Mouse (Mus musculus) layer of hippocampus, adult 11-12 months (tissue): Measurements from ENCODE around the gene Trim17.

Experiments used
- DNase-seq: peaks from one replicate; pipeline ENCODE4 v3.0.0; 2022; ENCODE audit warnings: low spot score

The Trim17 gene

DNA sequence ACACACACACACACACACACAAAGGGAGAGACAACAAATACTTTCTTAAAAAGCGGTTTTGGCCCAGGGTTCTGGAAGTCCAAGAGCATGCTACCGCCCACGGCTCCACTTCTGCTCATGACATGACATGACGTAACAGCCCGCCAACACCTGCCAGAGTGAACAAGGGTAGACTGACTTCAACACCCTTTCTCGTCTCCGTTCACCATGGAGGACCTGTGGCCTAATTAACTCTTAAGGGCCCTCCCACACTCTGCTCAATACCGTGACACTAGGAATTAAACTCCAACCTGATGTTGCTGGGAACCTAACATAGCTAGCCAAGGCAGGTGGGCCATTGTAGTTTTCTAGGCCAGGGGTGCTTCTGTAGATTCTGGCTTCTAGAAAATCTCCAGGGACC is 14.5 kb downstream of the Trim17 start:
- DNase-seq = no peak

DNA sequence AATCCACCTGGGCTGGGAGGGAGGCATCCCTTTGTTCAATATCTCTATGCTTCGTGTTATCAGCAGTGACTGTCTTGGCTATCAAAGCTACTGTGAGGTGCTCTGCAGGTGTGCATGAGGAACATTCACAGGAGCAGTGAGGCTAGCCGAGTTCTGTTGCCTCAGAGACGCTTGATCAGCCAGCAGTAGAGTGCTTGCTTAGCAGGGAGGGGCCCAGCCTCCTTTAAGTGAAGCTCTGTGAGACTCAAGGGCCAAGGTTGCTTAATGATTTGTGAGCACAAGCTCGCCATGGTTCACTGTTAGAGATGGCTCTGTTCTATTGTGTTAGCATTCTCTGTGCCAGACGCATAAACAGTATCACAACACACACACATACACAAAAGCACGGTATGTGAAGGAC is 15.2 kb downstream of the Trim17 start:
- no peak for DNase-seq

DNA sequence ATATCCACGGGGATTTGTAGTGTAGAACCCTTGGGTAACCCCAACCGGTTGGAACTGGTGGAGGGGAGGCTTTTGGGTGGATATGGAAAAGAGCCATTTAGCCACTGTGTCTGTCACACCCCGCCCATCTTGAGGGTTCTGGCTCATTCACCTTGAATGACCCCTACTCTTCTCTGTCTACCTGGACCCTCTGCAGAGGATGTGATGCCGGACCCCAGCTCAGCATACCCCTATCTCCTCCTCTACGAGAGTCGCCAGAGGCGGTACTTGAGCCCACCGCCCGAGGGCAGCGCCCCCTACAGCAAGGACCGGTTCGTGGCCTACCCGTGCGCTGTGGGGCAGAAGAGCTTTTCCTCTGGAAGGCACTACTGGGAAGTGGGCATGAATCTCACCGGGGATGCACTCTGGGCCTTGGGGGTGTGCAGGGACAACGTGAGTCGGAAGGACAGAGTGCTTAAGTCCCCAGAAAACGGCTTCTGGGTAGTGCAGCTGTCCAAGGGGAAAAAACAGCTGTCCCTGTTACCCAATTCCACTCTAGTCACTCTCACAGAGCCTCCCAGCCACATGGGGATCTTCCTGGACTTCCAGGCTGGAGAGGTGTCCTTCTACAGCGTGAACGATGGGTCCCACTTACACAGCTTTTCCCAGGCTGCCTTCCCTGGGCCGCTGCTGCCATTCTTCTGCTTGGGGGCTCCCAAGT is 16.5 kb downstream of the Trim17 start:
- DNase-seq = no peak

DNA sequence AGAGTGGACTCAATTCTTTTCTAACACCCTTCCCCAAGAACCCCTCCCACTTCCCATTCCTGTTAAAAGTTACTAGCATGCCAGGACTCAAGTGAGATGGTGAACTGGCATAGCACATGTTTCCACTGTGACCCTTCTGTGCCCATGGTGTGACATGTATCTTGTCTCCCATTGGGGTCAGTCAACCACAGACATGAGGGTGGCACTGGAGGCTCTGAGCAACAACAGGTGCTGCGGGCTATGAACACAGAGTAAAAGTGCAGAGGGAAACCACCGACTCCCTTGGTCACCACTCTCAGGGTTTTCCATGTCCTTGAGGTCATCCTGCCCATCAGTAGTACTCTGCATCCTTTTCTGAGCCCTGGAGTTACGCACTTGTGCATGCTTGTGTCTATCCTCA is 17.3 kb downstream of the Trim17 start:
- DNase-seq = no peak

GRCm38 (mm10) chr11:58974414-58974813 is 19.9 kb downstream of the Trim17 start:
- DNase-seq = no peak

DNA sequence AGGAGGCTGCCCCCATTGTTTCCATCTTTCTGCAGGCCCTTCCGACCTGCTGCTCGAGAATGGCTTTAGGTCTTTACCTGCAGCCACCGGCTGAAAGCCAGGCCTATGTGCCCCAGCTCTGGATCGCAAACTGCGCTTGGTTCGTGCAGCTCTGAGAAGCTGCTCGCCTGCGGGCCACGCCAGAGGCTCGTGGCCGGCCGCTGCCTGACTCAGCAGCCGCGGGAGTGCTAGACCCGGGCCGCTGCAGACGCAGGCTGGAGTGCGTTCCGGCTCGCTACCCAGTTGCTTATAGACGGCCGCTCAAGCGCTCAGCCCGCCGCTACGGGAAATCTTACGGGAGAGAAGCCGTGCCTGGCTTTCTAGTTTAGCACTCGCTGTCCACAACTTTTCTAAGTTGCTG is 22.7 kb downstream of the Trim17 start:
- no peak for DNase-seq

DNA sequence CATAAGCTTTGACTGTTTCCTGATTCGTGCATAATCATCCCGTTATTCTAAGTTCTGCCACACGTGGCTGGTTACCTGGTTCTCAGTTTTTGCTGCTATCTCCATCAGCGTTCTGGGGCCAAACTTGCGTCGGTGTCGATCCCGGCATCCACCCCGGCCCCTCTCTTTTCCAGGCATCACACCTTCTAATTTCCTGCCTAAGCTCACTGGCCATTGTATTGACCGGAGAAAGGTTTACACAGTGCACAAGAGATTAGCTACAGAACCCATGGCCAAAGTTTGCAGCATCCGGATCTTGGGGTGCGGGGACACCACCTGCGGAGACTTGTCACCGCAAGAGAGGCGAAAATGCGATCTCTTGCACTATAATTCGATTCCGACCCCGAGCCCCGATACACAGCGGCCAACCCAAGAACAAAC is 23.1 kb downstream of the Trim17 start:
- no peak for DNase-seq

- DNase-seq = peak; percentile 60
Measured at GRCm38 (mm10) chr11:58978027-58978705, 23.7 kb downstream of the Trim17 start, which contains the start of gene Trim11. Gene Trim11 (plus strand): TSS chr11:58978093.

DNA sequence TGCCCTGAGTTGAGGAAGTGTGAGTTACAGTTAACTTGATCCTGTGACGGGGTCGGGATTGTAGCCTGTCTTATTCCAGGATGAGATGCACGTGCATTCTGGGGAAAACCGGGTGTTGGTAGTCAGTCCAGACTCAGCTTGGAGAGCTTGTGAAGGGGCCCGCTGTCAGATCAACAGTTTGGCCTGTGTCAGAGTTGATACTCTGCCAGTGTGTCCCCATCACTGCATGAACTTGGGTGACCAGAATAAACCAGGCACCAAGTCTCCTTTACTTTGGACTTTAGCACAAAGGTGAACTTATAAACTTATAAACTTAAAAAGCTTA is 24.2 kb downstream of the Trim17 start:
- no peak for DNase-seq

DNA sequence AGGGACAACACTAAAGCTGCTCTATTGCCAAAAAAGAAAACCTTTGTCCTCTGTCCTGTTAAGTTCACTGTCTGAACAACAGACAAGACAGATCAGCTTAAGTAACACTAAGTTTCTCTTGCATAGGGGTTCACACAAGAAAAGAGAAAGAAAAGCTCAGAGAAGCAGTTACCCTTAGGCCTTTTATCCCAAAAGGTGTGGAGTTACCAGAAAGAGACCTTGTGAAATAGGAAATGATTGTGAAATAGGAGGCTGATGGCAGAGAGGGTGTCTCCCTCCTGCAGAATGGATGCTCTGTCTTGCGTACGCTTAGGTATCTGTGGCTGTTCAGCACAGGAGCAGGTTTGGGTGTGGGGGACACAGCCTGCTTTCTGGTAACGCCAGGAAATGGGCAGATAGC is 24.7 kb downstream of the Trim17 start:
- DNase-seq = no peak

GRCm38 (mm10) chr11:58979661-58980060 is 25.2 kb downstream of the Trim17 start:
- DNase-seq = no peak

DNA sequence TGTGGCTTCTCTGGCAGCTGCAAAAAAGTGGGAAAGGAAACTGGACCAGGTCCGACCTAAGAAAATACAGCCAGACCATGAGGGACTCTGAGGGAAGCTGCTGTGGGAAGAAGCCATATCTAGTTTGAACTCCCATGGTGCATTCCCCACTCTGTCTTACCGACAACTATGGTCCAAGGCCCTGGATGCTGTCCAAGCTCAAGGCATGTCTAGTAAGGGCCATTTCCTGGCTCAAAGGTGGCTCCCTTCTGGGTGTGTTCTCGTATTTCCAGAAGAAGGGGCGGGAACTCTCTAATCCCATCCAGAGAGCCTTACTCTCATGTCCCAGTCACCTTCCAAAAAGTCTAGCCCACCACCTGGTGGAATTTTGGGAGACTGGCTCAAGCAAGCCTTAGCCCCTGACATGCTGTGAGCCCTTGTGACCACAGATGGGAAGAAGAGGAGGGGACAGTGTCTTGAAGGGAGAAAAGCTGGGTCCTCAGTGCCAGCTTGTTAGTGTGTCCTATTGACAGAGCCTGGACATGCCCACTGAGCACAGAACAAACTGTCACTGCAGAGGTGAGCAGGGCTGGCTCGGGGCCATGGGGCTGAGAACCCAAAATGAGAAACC is 26.0 kb downstream of the Trim17 start:
- DNase-seq = no peak

DNA sequence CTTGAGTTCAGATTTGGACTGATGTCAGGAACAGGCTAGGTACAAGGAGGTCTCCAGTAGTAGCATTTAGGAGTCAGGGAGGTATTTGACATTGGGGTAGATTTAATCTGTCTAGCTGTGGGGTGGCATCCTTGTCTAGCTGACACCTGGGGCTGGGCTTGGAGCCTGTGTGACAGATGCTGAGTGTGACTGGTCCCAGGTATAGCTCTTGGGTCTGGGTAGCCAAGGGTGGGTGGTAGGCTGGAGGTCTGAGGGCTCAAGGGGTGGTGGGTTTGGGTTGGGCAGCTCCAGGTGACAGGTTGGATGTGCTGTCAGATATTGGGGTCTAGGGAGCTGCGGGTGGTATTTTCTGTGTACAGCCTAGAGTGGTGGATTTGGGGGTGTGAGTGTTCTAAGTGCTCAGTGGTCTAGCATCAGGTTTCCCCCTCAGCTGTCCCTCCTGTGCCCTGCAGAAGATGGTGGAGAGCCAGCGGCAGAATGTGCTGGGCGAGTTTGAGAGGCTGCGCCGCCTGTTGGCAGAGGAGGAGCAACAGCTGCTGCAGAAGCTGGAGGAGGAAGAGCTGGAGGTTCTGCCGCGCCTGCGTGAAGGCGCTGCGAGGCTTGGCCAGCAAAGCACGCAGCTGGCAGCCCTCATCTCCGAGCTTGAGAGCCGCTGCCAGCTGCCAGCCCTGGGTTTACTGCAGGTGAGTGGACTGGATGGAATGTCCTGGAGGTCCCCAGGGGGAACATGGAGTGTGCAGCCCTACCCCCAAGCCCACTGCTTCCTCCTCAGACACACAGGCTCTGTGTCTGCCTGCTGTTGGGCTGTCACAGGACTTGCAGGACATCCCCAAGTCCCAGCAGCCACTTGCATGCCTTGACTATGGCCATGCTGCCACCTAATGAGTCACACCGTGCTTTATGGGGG is 27.3 kb downstream of the Trim17 start:
- DNase-seq = peak; percentile 78

GRCm38 (mm10) chr11:58982471-58983097 is 28.1 kb downstream of the Trim17 start:
- no peak for DNase-seq

DNA sequence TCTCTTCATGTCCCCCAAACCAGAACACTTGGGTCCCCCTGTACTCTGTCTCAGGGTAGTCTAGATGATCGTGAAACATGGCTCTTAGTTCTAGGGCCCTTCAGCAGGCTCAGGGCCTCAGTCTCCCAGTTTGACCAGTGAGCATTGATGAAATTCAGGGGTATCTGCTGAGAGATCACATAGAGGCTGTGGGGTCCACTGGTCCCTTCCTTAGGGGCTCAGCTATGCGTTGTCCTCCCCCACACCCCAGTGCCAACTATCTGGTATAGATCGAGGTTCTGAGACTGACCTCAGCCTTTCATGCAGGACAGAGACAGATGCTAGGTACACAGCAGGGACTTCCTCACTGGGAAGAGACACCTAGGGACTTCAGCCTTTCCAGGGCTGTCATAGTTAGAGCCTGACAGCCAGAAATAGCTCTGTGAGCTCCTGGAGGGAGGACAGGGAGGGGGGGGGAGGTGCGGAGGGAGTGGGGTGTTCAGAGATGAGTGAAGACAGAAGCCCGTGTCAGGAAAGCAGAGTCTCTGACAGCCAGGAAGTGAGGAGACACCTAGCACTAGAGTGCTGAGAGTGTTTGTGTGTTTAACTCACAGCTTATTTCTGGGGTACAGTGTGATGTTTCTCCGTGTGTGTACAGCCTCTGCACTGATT is 29.3 kb downstream of the Trim17 start:
- DNase-seq = no peak

GRCm38 (mm10) chr11:58984657-58985056 is 30.2 kb downstream of the Trim17 start:
- no peak for DNase-seq

DNA sequence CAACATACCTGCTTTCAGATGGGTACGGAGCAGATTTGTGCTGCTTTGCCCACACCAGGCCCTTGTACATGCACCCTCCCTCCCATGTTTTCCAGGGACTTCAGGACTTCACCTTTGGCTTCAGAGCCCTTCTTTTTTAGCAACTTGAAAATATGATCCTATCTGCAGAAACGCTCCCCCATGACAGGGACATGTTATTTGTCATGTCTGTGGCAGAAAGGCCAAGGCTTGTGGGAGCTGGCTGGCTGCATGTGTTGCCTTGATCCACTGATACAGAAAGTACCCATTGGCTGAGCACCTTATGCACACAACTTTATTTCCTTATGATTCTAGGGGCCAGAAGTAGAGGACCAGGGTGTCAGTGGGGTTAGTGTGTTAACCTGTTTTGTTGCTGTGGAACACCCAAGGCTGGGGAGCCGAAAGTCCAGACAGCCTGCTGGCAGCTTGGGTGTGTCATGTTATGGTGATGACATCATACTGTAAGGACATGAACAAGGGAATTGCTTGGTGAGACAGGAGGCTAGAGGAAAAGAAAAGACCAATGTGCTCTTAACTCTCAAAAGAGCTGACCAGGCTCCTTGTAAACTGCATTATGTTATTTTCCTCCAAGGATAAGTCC is 30.9 kb downstream of the Trim17 start:
- no peak for DNase-seq

DNA sequence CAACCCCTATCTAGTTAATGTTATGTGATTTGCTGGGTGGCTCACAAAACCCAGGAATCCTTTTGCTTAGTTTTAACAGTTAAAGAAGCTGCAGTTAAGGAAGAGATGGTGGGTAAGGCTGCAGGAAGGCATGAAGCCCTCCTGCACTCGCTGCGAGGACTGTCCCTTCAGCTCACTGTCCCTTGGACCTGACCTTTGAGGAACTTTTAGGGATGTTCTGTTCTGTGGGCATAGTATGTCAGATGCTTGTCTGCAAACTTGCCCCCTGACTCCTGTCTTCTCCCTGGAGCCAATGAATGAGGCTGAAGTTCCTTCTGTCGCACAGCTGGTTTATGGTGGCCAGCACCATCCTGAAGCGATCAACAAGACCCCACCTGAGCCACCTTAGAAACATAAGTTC is 34.7 kb downstream of the Trim17 start:
- DNase-seq = no peak

- no peak for DNase-seq
Measured at GRCm38 (mm10) chr11:58990141-58990540, 35.7 kb downstream of the Trim17 start.

GRCm38 (mm10) chr11:58990794-58991193 is 36.3 kb downstream of the Trim17 start:
- DNase-seq = no peak

DNA sequence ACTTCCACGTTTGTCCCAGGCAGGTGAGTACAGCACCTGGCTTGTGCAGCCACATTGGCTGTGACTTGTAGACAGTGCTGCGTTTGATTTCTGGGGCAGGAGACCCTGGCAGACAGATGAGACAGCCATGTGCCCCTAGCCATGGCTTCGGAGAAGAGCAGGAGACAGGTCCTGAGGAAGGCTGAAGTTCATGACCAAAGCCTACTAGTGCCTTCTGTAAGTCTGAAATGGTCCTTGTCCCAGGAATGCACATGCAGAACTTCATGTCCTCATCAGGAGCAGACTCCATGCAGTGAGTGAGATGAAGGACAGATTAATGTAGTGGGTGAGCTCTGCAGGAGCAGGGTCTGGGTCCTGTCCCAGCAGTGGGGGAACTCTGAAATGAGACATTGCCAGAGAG is 37.4 kb downstream of the Trim17 start:
- DNase-seq = no peak
